ENCODE assay signal across 17 mouse cellular contexts in genomic region chr10:83210968-83211583, GRCm38 (mm10).
DNase-seq lines count a peak whose midpoint lies in the region; ATAC-seq lines count a peak whose summit lies in the region.
"Had no signal": no experiment of that assay in that cellular context is flagged by ENCODE, and none has a peak within 500 bp of the region (broad histone marks: within the 10 kb centered on the region; RNA-seq: fewer than 3 reads in every experiment).

No protein-coding gene starts in this region.

- no peak overlapping the region for H3K9ac ChIP-seq in neural tube, embryonic 13.5 days
- H3K9ac ChIP-seq in forebrain, embryonic 14.5 days (ENCODE audit: low read length), result no peak overlapping the region
- H3K9ac ChIP-seq in kidney, embryonic 15.5 days, result no peak overlapping the region
- H3K9ac ChIP-seq: liver, embryonic 14.5 days; neural tube, embryonic 15.5 days had no signal

- H3K27ac ChIP-seq in neural tube, embryonic 13.5 days (replicated peaks), result no peak overlapping the region
- 0 out of 2 replicates have a peak overlapping the region, but pooled peaks have one; percentile 21 for H3K27ac ChIP-seq in forebrain, embryonic 14.5 days (ENCODE audit: low read depth, low read length)
- no peak overlapping the region for H3K27ac ChIP-seq in kidney, embryonic 15.5 days
- H3K27ac ChIP-seq: liver, embryonic 14.5 days had no signal

- H3K27me3 ChIP-seq in neural tube, embryonic 13.5 days, result no peaks in the 10 kb centered on the region
- H3K27me3 ChIP-seq in forebrain, embryonic 14.5 days (replicated peaks; ENCODE audit: control insufficient read depth, insufficient read depth, low read length), result no peaks in the 10 kb centered on the region
- no peaks in the 10 kb centered on the region for H3K27me3 ChIP-seq in kidney, embryonic 15.5 days
- H3K27me3 ChIP-seq: neural tube, embryonic 15.5 days had no signal

- no peaks in the 10 kb centered on the region for H3K36me3 ChIP-seq in neural tube, embryonic 13.5 days
- no peaks in the 10 kb centered on the region for H3K36me3 ChIP-seq in forebrain, embryonic 14.5 days (ENCODE audit: control insufficient read depth, insufficient read depth, low read length)
- no peaks in the 10 kb centered on the region for H3K36me3 ChIP-seq in kidney, embryonic 15.5 days
- H3K36me3 ChIP-seq: neural tube, embryonic 15.5 days had no signal

- DNase-seq in neural tube, embryonic 10.5 days (ENCODE audit: extremely low spot score, low spot score), result no peak
- DNase-seq in embryo, embryonic 11 days, result peak; percentile 38
- peak; percentile 63 for DNase-seq in forebrain, embryonic 14.5 days (ENCODE audit: low spot score)
- no peak for DNase-seq in yolk sac, embryonic 10.5 days (ENCODE audit: low spot score)
- DNase-seq in kidney, postnatal 36 days, result no peak
- DNase-seq: adrenal gland, adult 8-10 months; cerebellum, postnatal 36 days; gastrocnemius, postnatal 10 days; kidney, postnatal 14 days; lung, postnatal 36 days had no signal

- no peaks in the 10 kb centered on the region for H3K9me3 ChIP-seq in neural tube, embryonic 13.5 days
- H3K9me3 ChIP-seq in forebrain, embryonic 14.5 days (replicated peaks; ENCODE audit: control insufficient read depth, low read length), result no peaks in the 10 kb centered on the region
- no peaks in the 10 kb centered on the region for H3K9me3 ChIP-seq in kidney, embryonic 15.5 days (replicated peaks)
- H3K9me3 ChIP-seq: neural tube, embryonic 15.5 days had no signal

- WGBS in neural tube, embryonic 13.5 days, result 32% methylated on average over 6 of the region's 6 CpGs
- 11% methylated on average over 6 of the region's 6 CpGs for WGBS in forebrain, embryonic 14.5 days
- 64% methylated on average over 6 of the region's 6 CpGs for WGBS in kidney, embryonic 15.5 days

- peaks cover 15% of the 10 kb centered on the region for H3K4me1 ChIP-seq in neural tube, embryonic 13.5 days (replicated peaks)
- H3K4me1 ChIP-seq in forebrain, embryonic 14.5 days (ENCODE audit: control insufficient read depth, insufficient read depth, low read length), result peaks cover 13% of the 10 kb centered on the region; the same call in 1 of the 2 replicates
- peaks cover 5% of the 10 kb centered on the region; the same call in 1 of the 2 replicates for H3K4me1 ChIP-seq in kidney, embryonic 15.5 days

- peak; percentile 8; the same call in 1 of the 2 replicates for ATAC-seq in neural tube, embryonic 13.5 days (ENCODE audit: low read depth)
- peak; percentile 75 for ATAC-seq in forebrain, embryonic 14.5 days
- no peak for ATAC-seq in kidney, embryonic 15.5 days (replicated peaks; ENCODE audit: low FRiP score)
- ATAC-seq: intestine, postnatal 0 days had no signal

- no peak overlapping the region for H3K4me3 ChIP-seq in neural tube, embryonic 13.5 days
- no peak overlapping the region for H3K4me3 ChIP-seq in forebrain, embryonic 14.5 days (ENCODE audit: low read depth, low read length)
- H3K4me3 ChIP-seq in kidney, embryonic 15.5 days (replicated peaks), result no peak overlapping the region
- H3K4me3 ChIP-seq: erythroblast, embryonic 14.5 days had no signal

- H3K4me2 ChIP-seq in neural tube, embryonic 13.5 days, result no peak overlapping the region
- H3K4me2 ChIP-seq in forebrain, embryonic 14.5 days (ENCODE audit: low read length), result no peak overlapping the region
- H3K4me2 ChIP-seq in kidney, embryonic 15.5 days, result no peak overlapping the region
- H3K4me2 ChIP-seq: heart, embryonic 11.5 days had no signal

Comparison
In these comparisons a context has a peak if more than half of its experiments do, and no peak if none do; other contexts are left out.
1. DNase-seq: peak in embryo, embryonic 11 days (single experiment) and forebrain, embryonic 14.5 days (single experiment); none in neural tube, embryonic 10.5 days (single experiment), yolk sac, embryonic 10.5 days (single experiment) and kidney, postnatal 36 days (0 of 2).